Mouse (Mus musculus): Measurements from ENCODE around the gene 1810009A15Rik.
"Not testable (repeated sequence)": the region's sequence is repeated elsewhere in the genome, so short reads cannot be mapped to it uniquely, and the experiment has no call there.

The 1810009A15Rik gene

DNA sequence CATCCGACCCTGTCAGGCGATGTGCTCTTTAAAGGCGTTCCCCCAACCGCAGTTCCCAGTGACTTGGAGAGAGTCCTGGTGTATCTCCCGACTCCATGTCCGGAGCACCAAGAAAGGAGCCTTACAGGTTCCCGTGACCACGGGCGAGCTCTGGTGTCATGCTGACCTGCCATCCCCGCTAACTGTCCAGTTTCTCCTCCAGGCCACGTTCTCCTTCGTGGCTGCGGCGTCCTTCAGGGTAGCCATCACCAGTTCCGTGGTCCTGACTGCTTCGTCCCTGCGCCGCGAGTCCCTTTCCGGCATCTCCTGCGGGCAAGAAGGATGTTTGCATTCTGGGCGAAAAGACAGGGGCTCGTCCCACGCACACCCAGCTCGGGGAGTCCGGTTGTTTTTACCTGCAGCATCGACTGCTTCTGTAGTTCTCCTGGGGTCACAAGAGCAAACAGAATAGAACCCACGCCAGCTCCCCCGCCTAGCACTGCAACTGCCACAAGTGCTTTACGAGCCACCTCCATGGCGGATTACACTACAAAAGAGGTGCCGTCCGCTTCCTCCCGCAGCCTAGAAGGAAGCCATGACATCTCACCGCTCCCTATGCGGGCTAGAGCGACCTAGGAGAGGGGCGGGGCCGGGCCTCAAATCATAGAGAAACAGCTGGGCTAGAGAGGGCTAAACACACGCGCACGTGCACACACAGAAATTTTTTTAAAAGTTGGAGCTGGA lies 8.2 kb upstream of the 1810009A15Rik start, which contains the start of gene Uqcc3:
Gene Uqcc3, minus strand, starts transcription at position 613 of the 723 bp plus-strand sequence.
- DNase-seq = peak; percentile 92 to 93

DNA sequence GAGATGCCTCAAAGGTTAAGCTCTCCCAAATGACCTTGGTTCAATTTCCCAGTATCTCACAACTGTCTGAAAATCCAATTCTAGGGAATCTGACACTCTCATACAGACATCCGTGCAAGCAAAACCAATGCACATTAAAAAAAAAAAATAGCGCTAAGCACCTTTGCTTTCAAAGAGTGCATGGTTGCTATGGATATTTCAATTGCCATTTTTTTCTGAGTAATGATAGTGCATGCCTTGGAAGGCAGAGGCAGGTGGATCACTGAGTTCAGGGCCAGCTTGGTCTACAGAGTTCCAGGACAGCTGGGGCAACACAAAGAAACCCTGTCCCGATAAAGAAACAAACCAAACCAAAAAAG lies 7.6 kb upstream of the 1810009A15Rik start:
- no peak for DNase-seq

DNA sequence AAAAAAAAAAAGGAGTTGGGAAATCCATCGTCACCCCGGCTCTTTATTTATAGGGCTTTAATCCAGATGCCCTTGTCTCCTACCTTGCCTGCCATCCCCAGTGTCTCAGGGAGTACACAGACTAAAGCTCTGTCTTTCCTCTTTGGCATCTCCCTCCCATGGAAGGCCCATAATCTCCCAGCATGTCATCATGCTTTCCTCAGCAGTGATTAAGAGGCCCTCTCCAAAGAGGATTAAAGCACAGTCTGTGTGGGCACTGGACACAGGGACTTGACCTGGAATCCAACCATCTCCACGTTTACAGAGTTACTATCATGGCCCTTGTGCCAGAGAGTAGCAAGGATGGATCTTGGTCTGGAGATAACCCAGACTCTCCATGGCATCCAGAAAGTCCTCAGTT lies 5.0 kb upstream of the 1810009A15Rik start, which contains the start of the genes Lbhd1 and Gm49403:
Gene Lbhd1, plus strand, starts transcription at position 117 of the 400 bp plus-strand sequence.
Gene Gm49403, plus strand, starts transcription at position 315 of the 400 bp plus-strand sequence.
- DNase-seq = no peak

DNA sequence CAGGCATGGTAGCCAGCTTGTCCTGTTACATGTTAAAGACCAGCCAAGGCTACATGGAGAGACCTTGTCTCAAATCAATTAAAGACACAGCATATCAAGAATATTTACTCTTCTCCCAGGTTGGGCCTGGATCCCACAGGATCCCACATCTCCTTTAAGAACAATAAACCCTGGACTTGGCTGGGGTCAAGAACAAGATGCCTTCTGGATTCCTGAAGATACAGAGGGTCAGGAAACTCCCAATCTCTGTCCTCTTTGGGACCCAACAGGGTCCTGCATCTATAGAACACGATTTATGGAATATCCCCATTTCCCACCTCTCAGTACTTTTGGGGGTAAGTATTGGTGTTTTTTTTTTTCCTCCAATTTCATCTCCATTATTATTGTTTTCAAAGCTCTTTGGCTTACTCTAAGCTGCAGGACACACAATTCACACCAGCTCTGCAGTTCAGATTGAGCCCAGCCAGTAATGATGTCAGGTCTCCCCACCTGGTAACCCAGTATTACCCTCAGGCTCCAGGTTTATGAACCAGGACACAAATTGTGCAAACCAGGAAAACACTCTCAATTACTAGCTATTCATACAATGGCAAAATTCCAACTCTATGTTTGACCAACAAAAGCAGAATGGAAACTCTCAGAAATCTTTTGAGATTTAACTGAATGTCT lies 1.6 kb upstream of the 1810009A15Rik start:
- no peak for DNase-seq

DNA sequence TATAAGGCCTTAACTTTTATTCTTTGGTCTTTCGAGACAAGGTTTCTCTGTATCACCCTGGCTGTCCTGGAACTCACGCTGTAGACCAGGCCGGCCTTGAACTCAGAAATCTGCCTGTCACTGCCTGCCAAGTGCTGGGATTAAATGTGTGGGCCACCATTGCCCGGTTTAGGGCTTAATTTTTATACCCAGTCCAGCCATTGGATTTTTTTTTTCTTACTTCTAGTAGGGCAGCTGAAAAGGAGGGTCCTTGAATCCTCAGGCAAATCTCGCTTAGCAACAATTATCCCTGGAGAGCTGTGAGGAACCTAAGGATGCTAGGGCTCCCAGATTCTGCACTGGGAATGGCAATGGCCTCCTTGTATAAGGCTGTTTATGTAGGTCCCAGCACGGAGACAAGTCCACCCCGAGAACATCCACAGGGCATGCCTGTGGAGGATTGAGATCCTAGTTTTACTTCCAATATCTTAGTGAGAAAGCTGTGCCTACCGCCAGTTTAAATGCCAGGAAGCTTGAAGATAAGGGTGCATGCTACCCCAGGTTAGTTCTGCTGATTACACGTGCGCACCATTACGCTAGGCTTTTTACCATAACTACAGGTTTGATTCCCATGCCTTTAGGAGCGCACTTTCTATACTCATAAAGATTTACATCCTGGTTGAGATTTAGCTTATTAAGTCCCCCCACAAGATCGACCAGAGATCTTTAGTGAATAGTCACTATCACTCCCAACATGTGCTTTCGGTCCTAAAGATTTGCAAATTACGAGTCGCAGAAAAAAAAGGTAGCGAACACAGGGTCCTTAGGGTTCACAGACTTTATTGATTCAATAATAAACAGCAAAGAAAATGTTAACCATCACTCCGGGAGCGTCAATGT lies 829 bp upstream of the 1810009A15Rik start:
- DNase-seq = no peak

DNA sequence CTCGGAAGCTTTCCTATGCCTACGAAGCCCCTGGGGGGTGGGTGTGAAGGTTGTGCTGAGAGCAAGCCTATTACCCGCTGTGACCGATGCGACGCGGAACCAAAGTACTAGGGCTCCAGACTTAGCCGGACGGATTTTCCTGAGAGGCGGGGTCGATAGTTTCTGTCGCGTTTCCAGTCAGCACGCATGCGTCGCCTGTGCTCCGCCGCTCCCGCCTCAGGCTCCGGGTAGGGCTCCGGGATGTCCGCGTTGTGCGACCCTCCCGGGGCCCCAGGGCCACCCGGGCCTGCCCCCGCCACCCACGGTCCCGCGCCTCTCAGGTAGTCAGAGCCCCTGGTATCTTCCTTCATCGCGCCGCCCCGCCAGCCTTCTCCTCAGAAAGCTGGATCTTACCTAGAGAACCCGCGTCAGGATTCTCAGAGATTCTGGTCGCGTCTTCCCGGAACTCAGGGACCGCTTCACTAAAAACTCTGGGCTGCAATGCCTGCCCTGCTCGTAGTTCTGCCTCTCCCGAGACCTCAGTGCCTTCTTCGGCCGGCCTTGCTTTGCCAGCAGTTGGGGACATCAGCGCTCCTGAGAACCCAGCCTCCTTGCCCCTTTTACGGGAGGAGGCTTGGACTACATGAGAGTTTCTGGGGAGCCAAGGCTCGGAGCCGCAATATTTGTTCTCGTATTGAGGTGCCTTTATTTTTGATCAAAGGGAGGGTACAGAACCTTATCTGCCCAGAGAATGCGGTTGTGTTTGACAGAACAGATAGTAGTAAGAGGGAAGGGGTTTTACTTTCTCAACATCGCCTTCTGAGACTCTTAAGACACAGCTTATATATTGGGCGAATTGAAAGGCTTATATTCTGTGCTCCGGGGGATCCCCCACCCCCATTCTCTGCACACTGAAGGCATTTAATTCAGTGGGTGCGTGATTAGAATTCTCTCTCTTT lies 4.4 kb downstream of the 1810009A15Rik start, which contains the start of gene Ints5:
Gene Ints5, plus strand, starts transcription at position 177 of the 938 bp plus-strand sequence.
- peak; percentile 89 to 90 for DNase-seq

DNA sequence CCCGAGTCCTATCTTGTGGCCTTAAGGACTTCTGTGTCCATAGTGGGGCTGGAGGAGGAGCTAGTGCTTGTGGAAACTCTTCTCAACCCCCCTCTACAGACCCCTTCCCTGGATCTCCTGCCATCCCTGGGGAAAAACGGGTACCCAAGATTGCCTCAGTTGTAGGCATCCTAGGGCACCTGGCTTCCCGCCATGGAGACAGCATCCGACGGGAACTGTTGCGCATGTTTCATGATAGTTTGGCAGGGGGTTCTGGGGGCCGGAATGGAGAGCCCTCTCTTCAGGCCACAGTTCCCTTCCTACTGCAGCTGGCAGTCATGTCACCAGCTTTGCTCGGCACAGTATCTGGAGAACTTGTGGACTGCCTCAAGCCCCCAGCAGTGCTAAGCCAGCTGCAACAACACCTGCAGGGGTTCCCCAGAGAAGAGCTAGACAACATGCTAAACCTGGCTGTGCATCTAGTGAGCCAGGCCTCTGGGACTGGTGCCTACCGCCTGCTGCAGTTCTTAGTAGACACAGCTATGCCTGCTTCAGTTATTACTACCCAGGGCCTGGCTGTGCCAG lies 6.8 kb downstream of the 1810009A15Rik start:
- DNase-seq = no peak

DNA sequence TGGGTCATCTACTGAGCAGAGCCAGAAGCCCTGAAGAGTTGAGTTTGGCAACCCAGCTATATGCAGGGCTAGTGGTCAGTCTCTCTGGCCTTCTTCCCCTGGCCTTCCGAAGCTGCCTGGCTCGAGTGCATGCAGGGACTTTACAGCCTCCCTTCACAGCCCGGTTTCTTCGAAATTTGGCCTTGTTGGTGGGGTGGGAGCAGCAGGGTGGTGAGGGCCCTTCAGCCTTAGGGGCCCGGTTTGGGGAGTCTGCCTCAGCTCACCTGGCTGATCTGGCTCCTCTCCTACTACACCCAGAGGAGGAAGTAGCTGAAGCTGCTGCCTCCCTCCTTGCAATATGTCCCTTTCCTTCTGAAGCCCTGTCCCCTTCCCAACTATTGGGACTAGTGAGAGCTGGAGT lies 7.6 kb downstream of the 1810009A15Rik start:
- not testable (repeated sequence) for DNase-seq

DNA sequence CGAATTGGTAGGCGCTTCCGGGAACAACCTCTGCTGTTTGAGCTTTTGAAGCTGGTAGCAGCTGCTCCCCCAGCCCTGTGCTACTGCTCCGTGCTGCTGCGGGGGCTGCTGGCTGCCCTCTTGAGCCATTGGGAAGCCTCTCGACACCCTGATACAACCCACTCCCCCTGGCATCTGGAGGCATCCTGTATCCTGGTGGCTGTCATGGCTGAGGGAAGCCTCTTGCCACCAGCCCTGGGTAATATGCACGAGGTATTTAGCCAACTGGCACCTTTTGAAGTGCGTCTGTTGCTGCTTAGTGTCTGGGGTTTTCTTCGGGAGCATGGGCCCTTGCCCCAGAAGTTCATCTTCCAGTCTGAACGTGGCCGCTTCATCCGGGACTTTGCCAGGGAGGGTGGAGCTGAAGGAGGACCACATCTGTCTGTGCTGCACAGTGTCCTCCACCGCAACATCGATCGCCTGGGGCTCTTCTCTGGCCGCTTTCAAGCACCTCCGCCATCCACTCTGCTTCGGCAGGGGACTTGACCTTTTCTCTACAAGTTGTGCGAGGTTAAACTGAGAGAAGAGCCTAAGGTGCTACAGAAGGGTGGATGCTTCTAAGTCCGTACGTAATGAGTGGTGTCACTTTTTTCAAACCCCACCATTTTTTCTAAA lies 8.7 kb downstream of the 1810009A15Rik start:
- peak; percentile 52 to 63 for DNase-seq

DNA sequence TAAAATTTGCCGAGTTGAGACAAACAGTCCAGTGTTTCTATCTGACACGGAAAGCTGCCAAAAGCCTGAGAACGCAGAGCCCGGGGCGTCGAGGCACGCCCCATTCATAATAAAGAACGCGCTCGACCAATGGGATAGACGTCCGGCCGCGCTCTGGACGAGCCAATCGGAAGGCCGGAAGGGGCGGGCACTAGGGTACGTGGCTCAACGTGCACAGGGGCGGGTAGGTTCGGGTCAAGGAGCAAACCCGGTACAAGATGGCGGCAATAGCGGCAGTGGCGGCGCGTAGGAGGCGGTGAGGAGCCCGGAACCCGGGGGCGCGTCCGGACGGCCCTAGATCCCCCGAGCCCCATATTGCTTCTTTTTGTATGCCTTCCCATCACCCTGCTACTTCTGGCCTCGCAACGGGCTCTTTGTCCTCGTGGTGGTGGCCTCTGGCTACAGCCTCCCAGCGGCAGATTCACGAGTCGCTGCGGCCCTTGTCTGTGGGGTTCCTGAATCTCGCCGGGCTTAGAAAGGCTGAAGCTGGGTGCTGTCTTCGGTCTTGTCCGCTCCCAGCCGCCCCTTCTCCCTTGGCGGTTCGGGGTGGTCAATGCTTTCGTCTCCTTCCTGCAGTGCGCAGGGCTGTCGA lies 9.3 kb downstream of the 1810009A15Rik start, which contains the start of gene Ganab:
Gene Ganab, plus strand, starts transcription at position 207 of the 631 bp plus-strand sequence.
- DNase-seq = peak; percentile 96 to 98

DNA sequence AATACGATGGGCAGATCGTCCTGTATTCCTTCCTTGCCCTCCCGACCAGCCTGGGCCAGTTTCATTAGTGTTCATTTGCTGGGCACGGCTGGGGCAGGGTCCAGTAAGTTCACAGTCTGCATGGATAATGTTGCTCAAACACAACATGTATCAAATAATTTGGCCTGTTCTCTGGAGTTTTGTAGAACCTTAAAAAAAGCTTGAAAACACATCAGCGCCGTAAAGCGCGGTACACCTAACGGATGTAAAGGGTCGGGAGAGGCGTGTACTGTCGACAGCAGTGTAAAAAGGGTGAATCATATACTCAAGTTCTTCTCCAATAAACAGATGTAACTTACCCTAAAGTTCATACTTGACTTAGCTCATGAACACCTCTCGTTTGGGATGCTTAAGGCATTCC lies 9.9 kb downstream of the 1810009A15Rik start:
- DNase-seq = no peak

DNA sequence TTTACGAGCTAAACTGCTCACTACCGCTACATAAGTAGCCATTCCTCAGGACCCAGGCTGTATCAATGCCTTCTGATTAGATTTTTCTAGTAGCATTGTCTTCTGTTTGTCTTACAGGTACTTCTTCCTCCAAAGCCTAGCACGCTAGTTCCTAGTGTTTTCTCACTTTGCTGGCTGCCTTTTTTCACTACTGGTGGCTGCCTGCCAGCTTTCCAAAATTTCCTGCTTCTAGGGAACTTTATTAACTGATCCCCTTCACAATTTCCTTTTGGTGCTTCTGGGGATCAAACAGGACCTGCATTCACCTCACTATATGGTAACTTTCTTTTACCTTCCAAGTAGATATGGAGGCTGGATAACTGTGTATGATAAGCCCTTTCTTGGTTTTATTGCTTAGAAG lies 10.4 kb downstream of the 1810009A15Rik start:
- no peak for DNase-seq

DNA sequence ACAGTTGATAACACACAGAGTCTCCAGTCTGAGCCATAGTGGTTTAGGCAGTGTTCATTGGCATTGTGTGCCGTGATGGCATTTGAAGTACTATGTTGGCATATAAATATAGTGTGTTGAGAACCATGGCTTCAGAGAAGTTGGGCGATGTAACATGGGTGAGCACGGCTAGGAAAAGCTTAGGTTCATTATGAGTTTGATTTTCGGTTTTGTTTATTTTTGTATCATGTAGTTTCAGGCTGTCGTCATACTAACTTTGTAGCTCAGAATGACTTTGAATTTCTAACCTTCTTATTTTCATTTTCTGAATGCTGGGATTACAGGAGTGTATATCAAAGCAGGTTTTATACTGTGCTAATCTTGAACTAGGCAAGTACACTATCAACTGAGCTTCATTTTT lies 14.8 kb downstream of the 1810009A15Rik start:
- DNase-seq = no peak

DNA sequence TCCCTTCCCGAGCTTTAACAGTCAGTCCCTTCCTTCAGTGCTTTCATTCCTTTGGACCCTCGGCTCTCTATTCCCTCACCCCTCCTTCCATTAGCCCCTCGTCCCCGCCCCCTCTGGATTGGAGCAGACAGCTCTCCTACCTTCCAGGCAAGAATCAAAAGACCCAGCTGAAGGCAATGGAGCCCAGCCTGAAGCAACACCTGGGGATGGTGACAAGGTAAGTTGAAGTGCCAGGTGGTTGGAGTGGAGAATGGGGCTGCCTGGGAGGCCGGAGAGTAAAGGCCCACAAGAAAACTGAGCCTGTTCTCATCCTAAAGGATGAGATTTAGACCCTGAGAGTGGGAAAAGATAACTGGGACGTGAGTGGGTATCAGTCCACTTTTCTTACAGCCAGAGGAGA lies 19.9 kb downstream of the 1810009A15Rik start:
- no peak for DNase-seq

DNA sequence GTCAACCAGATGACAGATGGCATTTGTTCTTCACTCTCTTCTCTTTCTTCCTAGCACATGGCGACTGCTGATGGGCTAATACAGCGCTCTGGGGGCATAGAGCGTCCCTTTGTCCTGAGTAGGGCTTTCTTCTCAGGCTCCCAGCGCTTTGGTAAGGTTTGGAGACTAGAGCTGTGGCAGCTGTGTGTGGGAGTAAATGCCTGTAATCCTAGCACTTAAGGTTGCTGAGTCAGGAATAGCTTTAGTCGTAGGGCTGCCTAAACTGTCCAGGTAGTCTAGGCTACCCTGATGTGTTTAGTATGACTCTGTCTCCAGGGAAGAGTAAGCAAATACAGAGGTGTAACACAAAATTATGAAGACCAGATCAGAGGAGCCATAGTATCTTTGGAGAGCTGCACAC lies 23.2 kb downstream of the 1810009A15Rik start:
- DNase-seq = no peak

DNA sequence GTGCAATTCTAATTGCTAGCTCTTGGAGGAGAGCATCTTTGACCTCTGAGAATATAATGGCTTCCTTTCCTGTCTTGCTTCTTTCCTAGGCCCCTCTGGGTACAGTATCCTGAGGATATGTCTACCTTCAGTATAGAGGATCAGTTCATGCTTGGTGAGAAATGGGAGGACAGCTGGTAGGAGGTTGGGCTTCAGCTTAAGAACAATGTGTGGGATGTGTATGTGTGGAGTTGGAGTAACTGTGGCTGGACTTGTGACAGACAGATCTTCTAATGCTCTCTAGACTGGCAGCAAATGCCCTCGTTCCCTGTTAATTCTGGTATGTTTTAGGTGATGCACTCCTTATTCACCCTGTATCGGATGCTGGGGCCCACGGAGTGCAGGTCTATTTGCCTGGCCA lies 25.6 kb downstream of the 1810009A15Rik start:
- no peak for DNase-seq

DNA sequence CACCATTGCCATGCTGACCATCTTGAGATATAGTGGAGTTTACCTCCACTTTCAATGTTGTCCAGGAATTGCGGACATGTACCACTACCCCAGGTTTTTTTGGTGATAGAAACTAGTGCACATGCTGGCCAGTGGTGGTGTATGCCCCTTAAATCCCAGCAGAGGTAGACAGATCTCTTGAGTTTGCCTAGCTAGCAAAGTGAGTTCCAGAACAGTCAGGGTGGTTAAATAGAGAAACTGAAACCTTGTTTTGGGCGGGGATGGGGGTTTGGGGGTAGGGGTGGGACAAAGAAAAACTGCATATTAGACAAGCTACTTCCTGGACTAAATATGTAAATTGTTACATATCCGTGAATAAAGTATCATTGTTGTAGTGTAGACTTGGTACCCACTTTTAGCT lies 30.3 kb downstream of the 1810009A15Rik start:
- DNase-seq = no peak

DNA sequence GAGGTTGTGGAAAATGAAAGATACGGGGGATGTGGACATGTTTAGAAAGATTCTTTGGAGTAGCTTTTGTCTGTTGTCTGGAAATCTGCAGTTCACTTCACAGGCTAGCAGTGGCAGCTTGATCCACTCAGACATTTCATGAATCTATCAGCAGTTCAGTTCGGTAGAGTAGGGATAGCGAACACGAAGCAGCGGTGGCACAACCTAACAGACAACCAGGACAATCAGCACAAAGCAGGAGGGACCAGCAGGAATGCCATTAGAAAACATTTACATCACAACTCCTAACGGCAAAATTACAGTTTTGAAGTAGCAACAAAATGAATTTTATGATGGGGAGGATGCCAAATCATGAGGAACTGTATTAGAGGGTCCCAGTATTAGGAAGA lies 31.0 kb downstream of the 1810009A15Rik start:
- DNase-seq = no peak

DNA sequence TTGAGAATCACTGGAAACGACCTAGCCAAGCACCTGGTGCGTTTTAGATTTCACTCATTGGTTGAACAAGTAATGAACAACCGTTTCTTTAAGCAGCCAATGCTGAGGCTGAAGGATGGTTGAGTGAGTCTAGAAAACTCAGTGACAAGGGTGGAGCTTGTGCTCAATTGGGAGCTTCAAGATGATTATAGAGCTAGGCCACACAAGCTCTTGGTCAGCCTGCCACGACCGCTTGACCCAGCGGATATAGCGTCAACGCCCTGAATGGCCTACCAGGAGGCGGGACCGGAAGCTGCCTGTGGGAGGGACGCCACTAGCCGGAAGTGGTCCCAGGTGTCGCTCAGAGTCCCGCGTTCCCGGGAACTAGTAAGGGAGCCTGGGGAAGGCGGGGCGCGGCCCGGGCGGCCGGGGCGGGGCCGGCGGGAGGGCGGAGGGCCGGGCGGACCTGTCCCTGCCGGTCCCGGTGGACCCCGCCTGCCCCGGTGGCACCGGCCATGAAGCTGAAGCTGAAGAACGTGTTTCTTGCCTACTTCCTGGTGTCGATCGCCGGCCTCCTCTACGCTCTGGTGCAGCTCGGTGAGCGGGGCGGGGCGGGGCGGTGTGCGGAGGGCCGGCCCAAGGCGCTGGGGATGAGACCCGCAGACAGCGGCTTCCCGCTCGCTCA lies 31.6 kb downstream of the 1810009A15Rik start, which contains the start of gene B3gat3:
Gene B3gat3, plus strand, starts transcription at position 302 of the 664 bp plus-strand sequence.
- peak; percentile 97 for DNase-seq

DNA sequence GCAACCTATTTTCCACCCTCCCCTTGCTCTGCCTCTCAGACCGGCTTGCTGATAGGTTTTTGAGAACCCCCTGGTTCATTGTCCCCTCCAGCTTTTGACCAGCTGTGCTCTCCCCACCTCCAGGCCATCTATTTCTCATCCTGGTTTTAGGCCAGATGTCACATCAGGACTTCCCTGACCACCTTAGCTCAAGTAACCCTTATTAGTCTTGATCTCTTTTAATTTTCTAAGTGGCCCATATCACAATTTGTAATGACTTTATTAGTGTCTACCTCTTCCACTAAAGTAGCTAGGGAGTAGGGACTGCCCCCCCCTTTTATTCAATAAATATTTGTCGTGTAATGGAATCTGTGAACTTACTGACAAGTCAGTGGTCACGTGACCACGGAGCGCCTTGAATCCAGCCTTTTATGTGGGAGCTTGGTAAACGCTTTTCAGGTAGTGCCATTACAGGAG lies 32.2 kb downstream of the 1810009A15Rik start:
- no peak for DNase-seq

All from lung, postnatal 4 days (tissue).